Mouse (Mus musculus) liver, embryonic 12.5 days (tissue): ENCODE results near the gene Bak1. TPM values are rescaled to one million over a fixed set of nuclear protein-coding genes. Genes with fewer than 3 reads are reported as not detected.

Source experiments
- ATAC-seq: fragments of 200-750 bp; cut with Nextera tagmentation; 2 replicates; pipeline ENCODE4 v1.8.0; 2017; ENCODE audit warnings: moderate number of reproducible peaks, mild to moderate bottlenecking, moderate library complexity
- H3K27ac ChIP-seq: fragments of 300-500 bp; sonication (generic); 2 replicates; pipeline ENCODE4 v1.5.1; 2016; ENCODE audit warnings: mild to moderate bottlenecking
- H3K27me3 ChIP-seq: fragments of 300-500 bp; sonication (generic); replicated peaks from 2 replicates; pipeline ENCODE4 v1.6.1; 2016; ENCODE audit warnings: mild to moderate bottlenecking, moderate library complexity
- H3K36me3 ChIP-seq: fragments of 300-500 bp; sonication (generic); 2 replicates; pipeline ENCODE4 v1.6.1; 2016; ENCODE audit warnings: mild to moderate bottlenecking, moderate library complexity
- H3K4me1 ChIP-seq: fragments of 300-500 bp; sonication (generic); 2 replicates; pipeline ENCODE4 v1.6.1; 2016
- H3K4me2 ChIP-seq: fragments of 300-500 bp; sonication (generic); 2 replicates; pipeline ENCODE4 v1.6.1; 2016; ENCODE audit warnings: mild to moderate bottlenecking, moderate library complexity
- H3K4me3 ChIP-seq: fragments of 300-500 bp; sonication (generic); 2 replicates; pipeline ENCODE4 v1.5.1; 2016; ENCODE audit warnings: mild to moderate bottlenecking, moderate library complexity
- H3K9ac ChIP-seq: fragments of 300-500 bp; sonication (generic); 2 replicates; pipeline ENCODE4 v1.6.1; 2016; ENCODE audit warnings: mild to moderate bottlenecking, moderate library complexity
- H3K9me3 ChIP-seq: fragments of 300-500 bp; sonication (generic); replicated peaks from 2 replicates; pipeline ENCODE4 v1.6.1; 2016; ENCODE audit warnings: mild to moderate bottlenecking, moderate library complexity
- WGBS: fragments of 180-500 bp; shearing (Covaris S2); methylation state at CpG from one replicate; pipeline ENCODE4 v1.1.7; 2016; ENCODE audit not compliant: insufficient replicate concordance; 5-methylcytosine and 5-hydroxymethylcytosine counted together
- polyA plus RNA-seq: library from polyadenylated mRNA; unstranded; fragments of >200 nt; fragmentation: Nextera tagmentation; extraction: Ambion mirVana; gene quantifications from 2 replicates; pipeline ENCODE4 v1.2.1, GENCODE M21; 2016

Bak1 gene
- polyA plus RNA-seq, 1 experiment from 2014 or later: 3.2 TPM

GRCm38 (mm10) chr17:26972107-26972506 is 56.7 kb downstream of the Bak1 start:
- peaks cover 55% of the 10 kb centered on the region for H3K4me1 ChIP-seq
- no peaks in the 10 kb centered on the region for H3K9me3 ChIP-seq
- peak overlapping the region; percentile 88 for H3K9ac ChIP-seq
- peak overlapping the region; percentile 97 for H3K4me2 ChIP-seq
- no peak for ATAC-seq
- no peaks in the 10 kb centered on the region for H3K27me3 ChIP-seq
- peaks cover 35% of the 10 kb centered on the region for H3K36me3 ChIP-seq
- peak overlapping the region; percentile 87 for H3K27ac ChIP-seq
- WGBS: 2% methylated on average over 3 of the region's 3 CpGs
- H3K4me3 ChIP-seq: peak overlapping the region; percentile 84

- no peak for ATAC-seq
- H3K27me3 ChIP-seq: no peaks in the 10 kb centered on the region
- H3K9me3 ChIP-seq: no peaks in the 10 kb centered on the region
- WGBS: 66% methylated on average over 7 of the region's 8 CpGs
- H3K27ac ChIP-seq: peak overlapping the region; percentile 87; the same call in 1 of the 2 replicates
- peaks cover 55% of the 10 kb centered on the region for H3K4me1 ChIP-seq
- peak overlapping the region; percentile 97 for H3K4me2 ChIP-seq
- peak overlapping the region; percentile 84 for H3K4me3 ChIP-seq
- peak overlapping the region; percentile 88 for H3K9ac ChIP-seq
- H3K36me3 ChIP-seq: peaks cover 35% of the 10 kb centered on the region
Observed at GRCm38 (mm10) chr17:26971247-26971905, 57.4 kb downstream of the Bak1 start.

GRCm38 (mm10) chr17:26970221-26970620 is 58.6 kb downstream of the Bak1 start:
- Histone ChIP-seq H3K27me3 (no peaks in the 10 kb centered on the region), H3K27ac (no peak overlapping the region), H3K9me3 (no peaks in the 10 kb centered on the region), H3K4me3 (no peak overlapping the region), H3K9ac (no peak overlapping the region), H3K4me2 (no peak overlapping the region), H3K4me1 (peaks cover 45% of the 10 kb centered on the region), H3K36me3 (peaks cover 30% of the 10 kb centered on the region)
- 44% methylated on average over 12 of the region's 12 CpGs for WGBS
- ATAC-seq: no peak

Other genes with a start within 250 kb of the Bak1 start
- gene Bnip1, start 247.9 kb downstream of the Bak1 start, polyA plus RNA-seq: 28.3 and 31.0 TPM in 2 replicates
- gene Nkx2-5, start 184.0 kb downstream of the Bak1 start, polyA plus RNA-seq: 0.13 and 0.19 TPM in 2 replicates
- gene Kifc5b, start 111.9 kb downstream of the Bak1 start, polyA plus RNA-seq: 6.6 and 8.1 TPM in 2 replicates
- gene Phf1, start 96.0 kb downstream of the Bak1 start, polyA plus RNA-seq: 2.7 TPM in 2 replicates
- gene Cuta, start 89.4 kb downstream of the Bak1 start, polyA plus RNA-seq: 119 and 129 TPM in 2 replicates
- 0.29 and 0.36 TPM in 2 replicates for gene Syngap1, start 87.8 kb downstream of the Bak1 start, polyA plus RNA-seq
- gene Zbtb9, start 55.8 kb downstream of the Bak1 start, polyA plus RNA-seq: 8.9 and 9.2 TPM in 2 replicates
- gene Itpr3, start 28.3 kb upstream of the Bak1 start, polyA plus RNA-seq: 1.2 and 1.3 TPM in 2 replicates
- 254 and 262 TPM in 2 replicates for gene Uqcc2, start 104.9 kb upstream of the Bak1 start, polyA plus RNA-seq
- 0.13 TPM in 1 of 2 replicates, not detected in the other for gene Ip6k3, start 138.8 kb upstream of the Bak1 start, polyA plus RNA-seq
- gene Lemd2, start 175.5 kb upstream of the Bak1 start, polyA plus RNA-seq: 13.1 and 13.9 TPM in 2 replicates